Mouse (Mus musculus): ENCODE results near the gene Susd2.

DNA sequence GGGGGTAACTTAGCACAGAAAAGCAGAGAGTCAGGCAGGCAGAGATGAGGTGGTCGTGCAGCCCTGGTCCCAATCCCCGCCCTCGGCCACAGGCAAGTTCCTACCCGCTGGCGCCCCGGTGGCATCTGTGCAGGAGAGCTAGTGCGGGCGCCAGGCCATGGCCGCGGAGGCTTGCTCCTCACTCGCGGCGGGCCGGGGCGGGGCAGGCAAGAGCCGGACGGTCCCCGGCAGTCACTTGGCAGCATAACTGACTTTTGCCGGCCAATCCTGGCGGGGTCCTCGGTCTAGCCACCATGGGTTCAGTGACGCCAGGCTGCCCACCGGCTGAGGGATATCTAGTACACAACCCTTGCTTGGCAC lies 24.1 kb upstream of the Susd2 start:
- TF ChIP-seq CTCF (IDR thresholded peaks at IDR 0.05; ENCODE audit: low read depth) (no peak), EP300 (IDR thresholded peaks at IDR 0.05; ENCODE audit: low read depth) (no peak)
